Mouse (Mus musculus): ENCODE measurements around the gene Lrrc75b. TPM values are rescaled to one million over a fixed set of nuclear protein-coding genes. Genes with fewer than 3 reads are reported as not detected.
"Not testable (repeated sequence)": the region's sequence is repeated elsewhere in the genome, so short reads cannot be mapped to it uniquely, and the experiment has no call there.

Lrrc75b gene
- total RNA-seq, 1 experiment, result 0.18 TPM

DNA sequence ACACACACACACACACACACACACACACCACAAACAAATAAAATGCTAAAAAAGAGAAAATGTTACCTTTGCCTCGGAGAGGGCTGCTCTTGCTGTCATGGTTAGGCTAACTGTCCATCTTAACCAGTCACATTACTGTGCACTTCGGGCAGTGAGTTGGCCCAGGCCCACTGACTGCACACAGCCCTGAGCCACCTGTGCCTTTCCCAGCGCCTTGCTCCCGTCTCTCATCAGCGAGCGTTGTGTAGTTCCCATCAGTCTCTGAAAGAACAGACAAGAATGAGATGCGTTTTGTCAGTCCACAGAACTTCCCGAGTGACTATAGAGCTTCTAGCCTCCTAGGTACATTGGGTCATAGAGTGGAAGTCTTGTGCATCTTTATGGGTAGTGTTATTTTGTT lies 25.9 kb downstream of the Lrrc75b start:
- Histone ChIP-seq H3K4me3 (ENCODE audit: insufficient read depth in 1 of 2, low read depth in 1 of 2, low read length in 2 of 2, poor library complexity in 1 of 2, severe bottlenecking in 1 of 2) (no peak overlapping the region), H3K9me3 (ENCODE audit: control insufficient read depth, insufficient read depth, low read depth, low read length) (no peaks in the 10 kb centered on the region), H3K4me1 (ENCODE audit: control insufficient read depth in 2 of 2, insufficient read depth in 2 of 2, low read length in 2 of 2, poor library complexity in 1 of 2) (no peaks in the 10 kb centered on the region), H3K9ac (ENCODE audit: insufficient read depth, low read depth, low read length, poor library complexity, severe bottlenecking) (no peak overlapping the region), H3K27ac (ENCODE audit: insufficient read depth, low read depth, low read length, poor library complexity, severe bottlenecking) (no peak overlapping the region), H3K36me3 (ENCODE audit: control insufficient read depth, insufficient read depth, low read length, poor library complexity, severe bottlenecking) (peaks cover 45% of the 10 kb centered on the region)
- no peak for DNase-seq (ENCODE audit: low read depth, low spot score)
- TF ChIP-seq MAFK (IDR thresholded peaks at IDR 0.05; ENCODE audit: insufficient read depth, low read depth, low read length) (no peak), CHD2 (IDR thresholded peaks at IDR 0.05; ENCODE audit: low read depth, low read length) (no peak), ZNF384 (IDR thresholded peaks at IDR 0.05; ENCODE audit: low read depth, low read length) (no peak), ZC3H11A (IDR thresholded peaks at IDR 0.05; ENCODE audit: borderline replicate concordance, low read depth, low read length) (no peak), HCFC1 (IDR thresholded peaks at IDR 0.05; ENCODE audit: borderline replicate concordance, insufficient read depth, low read length) (no peak)
- in situ Hi-C loops (cut with MboI; ENCODE audit: low sequenced_read_pairs in 2 of 2, unreplicated experiment in 2 of 2), result no loop called here

DNA sequence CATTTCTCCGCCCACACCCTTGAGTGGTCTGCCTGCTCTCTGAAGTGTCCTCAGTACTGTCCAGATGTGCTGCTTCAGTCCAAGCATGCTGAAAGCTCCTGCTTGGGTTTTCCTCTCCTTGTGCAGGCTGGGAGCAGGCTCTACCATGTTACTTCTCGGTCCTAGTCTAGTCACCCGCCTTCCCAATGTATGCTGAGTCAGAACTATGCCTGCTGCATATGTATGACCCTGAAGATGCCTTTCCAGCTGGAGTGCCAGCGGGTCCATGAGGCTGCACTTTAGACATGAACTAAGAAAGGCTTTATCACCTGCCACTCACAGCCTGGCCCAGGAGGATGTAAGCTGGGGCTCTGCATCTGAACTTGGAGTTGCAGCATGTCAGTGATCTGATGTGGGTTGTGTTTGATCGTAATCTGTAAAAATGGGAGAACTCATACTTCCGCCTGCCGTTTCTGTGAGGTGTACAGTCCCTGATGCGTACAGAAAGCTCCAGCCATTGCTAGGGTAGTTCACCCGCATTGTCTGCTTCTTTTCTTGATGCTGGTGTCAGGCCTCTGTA lies 28.5 kb downstream of the Lrrc75b start:
- no peak overlapping the region for H3K9ac ChIP-seq (ENCODE audit: insufficient read depth, low read depth, low read length, poor library complexity, severe bottlenecking)
- H3K36me3 ChIP-seq (ENCODE audit: control insufficient read depth, insufficient read depth, low read length, poor library complexity, severe bottlenecking), result peaks cover 47% of the 10 kb centered on the region
- in situ Hi-C loops (cut with MboI; ENCODE audit: low sequenced_read_pairs in 2 of 2, unreplicated experiment in 2 of 2), result no loop called here
- H3K4me1 ChIP-seq (ENCODE audit: control insufficient read depth in 2 of 2, insufficient read depth in 2 of 2, low read length in 2 of 2, poor library complexity in 1 of 2), result no peaks in the 10 kb centered on the region
- no peak for DNase-seq (ENCODE audit: low read depth, low spot score)
- H3K4me3 ChIP-seq (ENCODE audit: insufficient read depth in 1 of 2, low read depth in 1 of 2, low read length in 2 of 2, poor library complexity in 1 of 2, severe bottlenecking in 1 of 2), result no peak overlapping the region
- H3K9me3 ChIP-seq (ENCODE audit: control insufficient read depth, insufficient read depth, low read depth, low read length), result no peaks in the 10 kb centered on the region
- H3K27ac ChIP-seq (ENCODE audit: insufficient read depth, low read depth, low read length, poor library complexity, severe bottlenecking), result no peak overlapping the region
- TF ChIP-seq CHD2 (IDR thresholded peaks at IDR 0.05; ENCODE audit: low read depth, low read length) (no peak), ZC3H11A (IDR thresholded peaks at IDR 0.05; ENCODE audit: borderline replicate concordance, low read depth, low read length) (no peak), ZNF384 (IDR thresholded peaks at IDR 0.05; ENCODE audit: low read depth, low read length) (no peak), HCFC1 (IDR thresholded peaks at IDR 0.05; ENCODE audit: borderline replicate concordance, insufficient read depth, low read length) (no peak), MAFK (IDR thresholded peaks at IDR 0.05; ENCODE audit: insufficient read depth, low read depth, low read length) (no peak)

DNA sequence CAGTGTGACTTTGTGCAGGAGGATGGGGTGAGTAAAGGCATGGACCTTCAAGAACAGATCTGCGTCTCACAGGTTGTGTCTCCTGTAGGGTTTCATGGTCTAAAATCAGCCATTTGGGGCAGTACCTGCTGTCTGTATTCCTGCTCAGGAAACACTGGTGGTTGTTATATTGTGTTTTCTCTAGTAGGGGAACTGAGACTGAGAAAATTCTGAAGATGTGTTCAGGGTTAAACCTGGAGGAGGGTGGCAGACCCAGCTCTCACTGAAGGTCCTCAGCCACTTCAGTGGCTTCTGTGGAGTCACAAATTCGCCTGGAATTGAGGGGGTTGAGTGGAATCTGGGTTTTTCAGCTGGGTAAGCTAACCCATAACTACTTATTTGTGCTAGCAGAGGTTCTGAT lies 29.8 kb downstream of the Lrrc75b start:
- H3K36me3 ChIP-seq (ENCODE audit: control insufficient read depth, insufficient read depth, low read length, poor library complexity, severe bottlenecking), result peaks cover 46% of the 10 kb centered on the region
- no peak overlapping the region for H3K9ac ChIP-seq (ENCODE audit: insufficient read depth, low read depth, low read length, poor library complexity, severe bottlenecking)
- TF ChIP-seq ZC3H11A (IDR thresholded peaks at IDR 0.05; ENCODE audit: borderline replicate concordance, low read depth, low read length), result no peak
- TF ChIP-seq HCFC1 (IDR thresholded peaks at IDR 0.05; ENCODE audit: borderline replicate concordance, insufficient read depth, low read length), result no peak
- TF ChIP-seq MAFK (IDR thresholded peaks at IDR 0.05; ENCODE audit: insufficient read depth, low read depth, low read length), result no peak
- TF ChIP-seq CHD2 (IDR thresholded peaks at IDR 0.05; ENCODE audit: low read depth, low read length), result no peak
- TF ChIP-seq ZNF384 (IDR thresholded peaks at IDR 0.05; ENCODE audit: low read depth, low read length), result no peak
- no peak overlapping the region for H3K27ac ChIP-seq (ENCODE audit: insufficient read depth, low read depth, low read length, poor library complexity, severe bottlenecking)
- no peak for DNase-seq (ENCODE audit: low read depth, low spot score)
- in situ Hi-C loops (cut with MboI; ENCODE audit: low sequenced_read_pairs in 2 of 2, unreplicated experiment in 2 of 2), result no loop called here
- no peaks in the 10 kb centered on the region for H3K9me3 ChIP-seq (ENCODE audit: control insufficient read depth, insufficient read depth, low read depth, low read length)
- no peaks in the 10 kb centered on the region for H3K4me1 ChIP-seq (ENCODE audit: control insufficient read depth in 2 of 2, insufficient read depth in 2 of 2, low read length in 2 of 2, poor library complexity in 1 of 2)
- no peak overlapping the region for H3K4me3 ChIP-seq (ENCODE audit: insufficient read depth in 1 of 2, low read depth in 1 of 2, low read length in 2 of 2, poor library complexity in 1 of 2, severe bottlenecking in 1 of 2)

DNA sequence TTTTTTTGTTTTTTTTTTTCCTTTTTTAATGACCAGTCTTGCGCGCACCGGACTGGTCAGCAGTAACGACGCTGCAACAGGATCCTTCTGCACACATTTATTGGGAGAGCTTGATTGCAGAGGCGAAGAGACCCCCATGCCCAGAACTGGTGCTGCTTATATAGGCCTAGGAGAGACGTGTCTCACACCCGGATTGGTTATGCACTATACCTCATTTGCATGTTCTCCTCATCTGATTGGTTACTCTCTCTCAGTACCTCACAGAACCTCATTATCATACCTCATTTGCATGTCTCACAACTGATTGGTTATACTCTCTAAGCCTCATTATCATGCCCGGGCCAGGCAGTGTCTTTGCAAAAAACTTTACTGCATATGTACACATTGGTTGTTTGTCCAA lies 34.7 kb downstream of the Lrrc75b start:
- H3K4me1 ChIP-seq (ENCODE audit: control insufficient read depth in 2 of 2, insufficient read depth in 2 of 2, low read length in 2 of 2, poor library complexity in 1 of 2); in situ Hi-C loops (cut with MboI; ENCODE audit: low sequenced_read_pairs in 2 of 2, unreplicated experiment in 2 of 2); H3K4me3 ChIP-seq (ENCODE audit: insufficient read depth in 1 of 2, low read depth in 1 of 2, low read length in 2 of 2, poor library complexity in 1 of 2, severe bottlenecking in 1 of 2); H3K27ac ChIP-seq (ENCODE audit: insufficient read depth, low read depth, low read length, poor library complexity, severe bottlenecking); H3K9me3 ChIP-seq (ENCODE audit: control insufficient read depth, insufficient read depth, low read depth, low read length); H3K9ac ChIP-seq (ENCODE audit: insufficient read depth, low read depth, low read length, poor library complexity, severe bottlenecking); DNase-seq (ENCODE audit: low read depth, low spot score): not testable (repeated sequence)
- peaks cover 35% of the 10 kb centered on the region for H3K36me3 ChIP-seq (ENCODE audit: control insufficient read depth, insufficient read depth, low read length, poor library complexity, severe bottlenecking)

DNA sequence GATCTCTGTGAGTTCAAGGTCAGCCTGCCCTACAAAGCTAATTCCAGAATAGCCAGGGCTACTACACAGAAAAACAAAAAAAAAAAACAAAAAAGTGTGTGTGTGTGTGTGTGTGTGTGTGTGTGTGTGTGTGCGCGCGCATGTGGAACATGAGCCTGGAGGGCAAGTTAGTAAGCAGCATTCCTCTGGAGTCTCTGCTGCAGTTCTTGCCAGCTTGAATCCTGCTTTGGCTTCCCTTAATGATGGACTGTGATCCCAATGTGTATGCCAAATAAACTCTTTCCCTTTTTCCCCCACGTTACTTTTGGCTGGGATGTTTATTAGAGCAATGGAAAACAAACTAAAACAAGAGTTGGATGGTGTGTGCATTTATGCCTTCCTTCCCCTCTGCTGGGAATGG lies 38.5 kb downstream of the Lrrc75b start:
- Histone ChIP-seq H3K4me3 (ENCODE audit: insufficient read depth in 1 of 2, low read depth in 1 of 2, low read length in 2 of 2, poor library complexity in 1 of 2, severe bottlenecking in 1 of 2) (no peak overlapping the region), H3K4me1 (ENCODE audit: control insufficient read depth in 2 of 2, insufficient read depth in 2 of 2, low read length in 2 of 2, poor library complexity in 1 of 2) (peaks cover 2 to 4% of the 10 kb centered on the region in 2 experiments; a peak in 2 of 4 replicates), H3K36me3 (ENCODE audit: control insufficient read depth, insufficient read depth, low read length, poor library complexity, severe bottlenecking) (peaks cover 37% of the 10 kb centered on the region), H3K27ac (ENCODE audit: insufficient read depth, low read depth, low read length, poor library complexity, severe bottlenecking) (no peak overlapping the region), H3K9me3 (ENCODE audit: control insufficient read depth, insufficient read depth, low read depth, low read length) (no peaks in the 10 kb centered on the region), H3K9ac (ENCODE audit: insufficient read depth, low read depth, low read length, poor library complexity, severe bottlenecking) (no peak overlapping the region)
- no peak for DNase-seq (ENCODE audit: low read depth, low spot score)
- in situ Hi-C loops (cut with MboI; ENCODE audit: low sequenced_read_pairs in 2 of 2, unreplicated experiment in 2 of 2), result no loop called here
- no peak for TF ChIP-seq ZC3H11A (IDR thresholded peaks at IDR 0.05; ENCODE audit: borderline replicate concordance, low read depth, low read length)
- TF ChIP-seq ZNF384 (IDR thresholded peaks at IDR 0.05; ENCODE audit: low read depth, low read length), result no peak
- no peak for TF ChIP-seq CHD2 (IDR thresholded peaks at IDR 0.05; ENCODE audit: low read depth, low read length)
- TF ChIP-seq MAFK (IDR thresholded peaks at IDR 0.05; ENCODE audit: insufficient read depth, low read depth, low read length), result no peak
- no peak for TF ChIP-seq HCFC1 (IDR thresholded peaks at IDR 0.05; ENCODE audit: borderline replicate concordance, insufficient read depth, low read length)

Measured in ES-E14 (cell line).